Mouse (Mus musculus) gastrocnemius, adult 2 months (tissue): ENCODE results near the gene Zfp335. TPM values are rescaled to one million over a fixed set of nuclear protein-coding genes. Genes with fewer than 3 reads are reported as not detected.
A peak's percentile ranks its signal among the peaks of the same experiment; 100 is the strongest.

Experiments
- DNase-seq: peaks from one replicate; pipeline ENCODE4 v3.0.0; 2022
- H3K27ac ChIP-seq: fragments of 200-600 bp; 2 replicates; pipeline ENCODE4 v1.8.1; 2022; ENCODE audit warnings: mild to moderate bottlenecking
- H3K4me3 ChIP-seq: fragments of 200-600 bp; 2 replicates; pipeline ENCODE4 v1.8.1; 2022; ENCODE audit warnings: mild to moderate bottlenecking, moderate library complexity
- CTCF ChIP-seq: fragments of 200-600 bp; IDR thresholded peaks from 2 replicates; pipeline ENCODE4 v1.8.1; 2022; ENCODE audit warnings: antibody characterized with exemption, mild to moderate bottlenecking, moderate library complexity
- intact Hi-C: fragments of 180-260 bp; cut with DNase I; formaldehyde crosslinking; loops from one replicate; pipeline ENCODE4 v1.15.1; 2025
- total RNA-seq, 2 experiments: library from RNA; stranded (reverse); gene quantifications; 2 replicates each; pipeline ENCODE4 v1.2.3; 2021

The Zfp335 gene
- total RNA-seq, 2 experiments from 2014 or later: 9.7 to 10.5 TPM

DNA sequence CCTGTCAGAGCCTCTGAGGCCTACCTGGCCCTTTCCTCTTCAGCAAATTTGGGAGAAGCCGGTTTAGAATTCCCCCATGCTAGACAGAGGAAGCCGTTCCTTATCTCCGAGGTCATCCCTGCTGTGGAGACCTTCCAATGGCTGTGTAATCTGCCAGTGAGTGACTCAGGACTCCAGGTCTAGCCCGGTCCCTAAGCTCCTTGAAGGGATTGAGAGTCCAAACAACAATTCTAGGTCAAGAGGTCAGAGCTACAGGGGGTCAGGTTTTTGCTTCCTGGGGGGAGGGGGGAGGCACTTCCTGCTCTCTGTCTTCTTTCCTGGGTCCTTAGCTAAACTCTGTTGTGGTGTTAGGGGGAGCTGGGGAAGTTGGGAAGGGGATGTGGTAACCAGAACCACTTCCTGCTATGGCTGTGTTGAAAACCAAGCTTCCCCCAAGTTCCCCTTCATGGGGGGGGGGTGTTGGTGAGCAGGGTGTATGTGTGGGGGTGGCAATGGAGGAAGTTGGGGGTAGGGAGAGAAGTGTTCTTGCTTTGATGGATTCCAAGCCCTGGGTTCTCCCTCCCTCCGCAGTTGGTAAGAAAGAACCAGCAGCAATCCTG is 31.2 kb upstream of the Zfp335 start:
- TF ChIP-seq CTCF: no peak
- no peak for DNase-seq
- Histone ChIP-seq H3K27ac (no peak overlapping the region), H3K4me3 (no peak overlapping the region)
- intact Hi-C loops: no loop called here

DNA sequence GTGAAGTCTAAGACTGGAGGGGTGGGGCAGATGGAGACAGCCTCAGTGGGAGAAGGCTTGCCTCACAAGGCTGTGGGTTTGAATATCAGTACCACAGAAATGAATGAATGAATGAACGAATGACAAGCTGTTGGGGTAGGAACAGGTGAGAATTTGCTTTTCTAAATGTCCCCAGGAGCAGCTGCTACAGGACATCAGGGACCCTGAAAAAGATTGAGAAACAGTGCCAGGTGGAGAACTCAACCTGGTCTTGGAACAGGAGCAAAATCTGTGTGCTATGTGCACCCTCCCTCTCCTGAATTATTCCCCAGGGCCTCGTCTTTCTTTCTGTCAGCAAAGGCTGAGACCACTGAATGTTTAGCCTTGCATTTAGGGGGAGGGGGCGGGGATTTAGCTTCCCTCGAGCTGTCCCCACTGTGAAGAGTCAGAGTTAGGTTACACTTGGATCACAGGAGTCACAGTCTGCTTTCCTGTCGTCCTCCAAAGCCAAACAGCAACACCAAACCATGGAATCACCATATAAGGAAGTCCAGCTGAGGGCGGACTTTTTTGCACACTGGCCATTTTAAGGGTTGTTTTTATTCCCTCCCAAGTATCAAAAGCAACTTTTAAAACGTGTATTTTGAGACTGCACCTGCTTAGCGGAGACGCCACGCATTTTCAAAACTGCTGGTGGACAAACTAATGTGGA is 28.7 kb upstream of the Zfp335 start, which contains the start of gene Mmp9:
TSS of gene Mmp9 (plus strand) at position 641 of the 691 bp plus-strand sequence.
- DNase-seq: no peak
- intact Hi-C loops: no loop called here
- H3K27ac ChIP-seq: no peak within 1 kb of the TSS

DNA sequence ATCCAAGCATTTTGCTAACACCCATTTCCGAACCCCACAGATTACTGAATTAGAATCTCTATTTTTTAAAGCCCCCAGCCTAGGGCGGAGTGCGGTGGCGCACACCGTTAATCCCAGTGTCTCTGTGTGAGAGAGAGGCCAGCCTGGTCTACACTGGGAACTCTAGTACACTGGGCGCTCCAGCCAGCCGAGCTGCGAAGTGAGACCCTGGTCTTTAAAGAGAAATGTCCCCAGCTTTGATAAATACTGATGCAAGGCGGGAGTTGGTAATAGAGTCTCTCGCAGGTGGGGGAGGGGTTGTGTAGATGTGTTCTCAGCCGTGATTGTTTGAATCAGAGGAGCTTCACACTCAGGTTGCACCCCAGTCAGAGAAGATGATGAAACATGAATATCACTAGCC is 27.5 kb upstream of the Zfp335 start:
- DNase-seq: no peak
- Histone ChIP-seq H3K4me3 (peak overlapping the region; percentile 65), H3K27ac (no peak overlapping the region)
- intact Hi-C loops: no loop called here
- no peak for TF ChIP-seq CTCF

More for the DNA sequence above, 28.7 kb upstream of the Zfp335 start, which contains the start of gene Mmp9:
- TF ChIP-seq CTCF: no peak
- no peak within 1 kb of the TSS for H3K4me3 ChIP-seq

DNA sequence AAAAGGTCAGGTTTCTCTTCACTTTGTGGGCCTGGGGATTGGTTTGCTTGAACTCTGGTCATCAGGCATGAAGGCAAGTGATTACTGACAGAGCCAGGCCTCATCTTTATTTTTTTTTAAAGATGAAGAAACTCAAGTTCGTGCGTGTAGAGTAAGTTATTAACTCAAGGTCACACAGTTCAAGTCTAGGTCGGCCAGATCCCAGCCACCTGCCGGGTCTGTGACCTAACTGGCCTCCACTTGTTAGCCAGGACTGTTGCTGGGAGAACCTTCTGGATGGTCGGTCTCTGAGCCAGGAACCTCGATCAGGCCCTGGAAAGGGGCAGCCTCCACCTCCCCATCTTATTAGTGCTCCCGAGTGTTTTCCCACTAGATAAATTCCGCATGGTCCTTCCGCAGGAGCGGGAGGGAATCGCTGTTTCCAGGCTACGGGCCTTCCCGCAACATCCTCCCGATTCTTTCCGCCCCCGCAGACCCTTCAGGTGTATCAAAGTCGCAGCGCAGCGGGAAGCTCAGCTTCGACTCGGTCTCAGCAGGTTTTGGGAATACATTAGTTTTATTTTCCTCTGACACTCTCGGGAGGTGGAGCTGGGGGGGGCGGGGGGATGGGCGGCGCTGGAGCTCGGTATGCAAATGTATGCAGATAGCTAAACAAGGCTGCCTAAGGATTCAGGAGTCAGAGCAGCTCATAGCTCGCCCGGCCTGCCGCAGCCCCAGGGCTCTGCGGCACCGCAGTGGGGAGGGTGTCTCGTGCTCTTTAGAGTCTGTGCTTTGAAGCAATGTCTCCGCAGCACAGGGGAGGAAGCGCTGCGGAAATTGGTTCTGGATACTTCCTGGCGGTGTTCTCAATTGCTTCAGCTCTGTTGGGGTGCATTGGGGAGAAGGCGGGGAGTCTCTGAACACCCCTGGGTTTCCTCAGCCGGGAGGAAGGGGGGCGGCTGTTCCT is 26.9 kb upstream of the Zfp335 start:
- TF ChIP-seq CTCF: no peak
- H3K4me3 ChIP-seq: peak overlapping the region; percentile 65
- DNase-seq: no peak
- intact Hi-C loops: no loop called here
- no peak overlapping the region for H3K27ac ChIP-seq

DNA sequence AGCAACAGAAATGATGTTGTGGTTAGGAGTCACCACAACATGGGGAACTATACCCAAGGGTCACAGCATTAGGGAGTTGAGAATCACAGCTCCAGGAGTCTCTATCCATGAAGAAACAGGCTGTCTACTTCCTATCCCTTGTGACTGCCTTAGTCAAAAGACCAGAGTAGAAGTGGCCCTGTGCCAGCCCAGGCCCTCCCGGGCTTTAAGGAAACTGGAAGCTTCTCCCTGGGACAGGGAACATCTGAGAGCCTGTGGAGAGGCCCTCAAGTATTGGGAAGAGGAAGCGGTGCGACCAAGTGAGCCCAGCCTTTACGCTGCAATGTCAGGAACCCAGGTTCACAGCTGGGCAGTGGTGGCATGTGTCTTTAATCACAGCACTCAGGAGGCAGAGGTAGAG is 24.4 kb upstream of the Zfp335 start:
- DNase-seq: no peak
- intact Hi-C loops: no loop called here

DNA sequence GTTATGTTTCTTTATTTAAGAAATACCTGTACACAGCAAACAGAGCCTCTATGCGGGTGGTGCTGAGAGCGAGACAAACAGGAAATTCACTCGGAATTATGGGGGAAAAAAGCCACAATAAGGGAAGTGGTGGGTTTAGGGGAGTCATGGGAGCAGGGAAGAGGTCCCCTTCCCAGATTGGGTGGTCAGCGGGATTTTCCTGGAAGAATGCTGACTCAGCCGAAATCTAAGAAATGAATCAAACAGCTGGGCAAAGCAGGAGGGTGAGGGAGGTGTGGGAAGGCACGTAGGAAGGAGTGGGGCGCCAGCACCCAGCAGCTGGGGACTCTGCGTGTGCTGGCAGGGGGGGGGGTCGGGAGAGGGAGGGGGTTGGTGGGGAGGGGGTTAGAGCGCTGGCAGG is 22.0 kb upstream of the Zfp335 start:
- intact Hi-C loops: no loop called here
- Histone ChIP-seq H3K27ac (no peak overlapping the region), H3K4me3 (no peak overlapping the region)
- no peak for TF ChIP-seq CTCF
- DNase-seq: no peak

More for the DNA sequence above, 24.4 kb upstream of the Zfp335 start:
- Histone ChIP-seq H3K27ac (no peak overlapping the region), H3K4me3 (no peak overlapping the region)
- no peak for TF ChIP-seq CTCF

DNA sequence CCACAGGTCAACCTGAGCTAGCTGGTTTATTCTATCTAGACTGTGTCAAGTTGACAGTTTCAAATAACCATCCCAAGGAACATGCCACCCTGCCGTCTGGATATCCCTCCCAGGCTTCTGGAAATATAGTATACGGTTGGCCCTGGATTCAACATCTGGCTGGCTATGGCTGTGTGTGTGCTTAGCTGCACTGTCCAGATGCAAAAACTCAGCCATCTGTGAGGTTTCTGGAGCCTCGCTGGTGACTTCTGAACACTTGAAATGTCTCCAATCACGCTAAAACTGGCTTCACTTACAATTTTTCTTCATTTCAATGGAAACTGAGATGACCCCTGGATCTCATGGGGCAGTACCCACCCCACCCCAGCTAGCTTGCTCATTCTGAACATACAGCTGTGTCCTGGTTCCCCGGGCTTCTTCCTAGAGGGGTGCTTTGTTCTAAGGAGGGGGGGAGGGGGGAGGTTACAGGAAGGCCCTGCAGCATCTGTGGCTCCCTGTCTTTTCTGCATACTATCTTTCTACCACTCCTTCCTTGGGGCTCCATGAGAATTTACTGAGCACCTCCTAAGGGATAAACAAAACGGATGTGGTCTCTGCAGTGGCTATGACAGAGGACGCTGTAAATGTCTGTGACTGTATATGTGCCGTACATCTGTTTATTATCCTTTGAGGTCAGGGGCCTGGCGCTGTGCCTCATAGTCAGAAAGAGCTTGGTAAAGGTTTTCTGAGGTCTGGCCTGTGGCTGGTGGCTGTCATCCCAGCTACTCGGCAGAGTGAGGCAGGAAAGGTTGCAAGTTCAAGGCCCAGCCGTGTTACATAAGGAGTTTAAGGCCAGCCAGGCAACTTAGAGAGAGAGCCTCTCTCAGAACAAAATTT is 19.4 kb upstream of the Zfp335 start:
- TF ChIP-seq CTCF: no peak
- intact Hi-C loops: no loop called here
- no peak overlapping the region for H3K27ac ChIP-seq
- no peak overlapping the region for H3K4me3 ChIP-seq
- DNase-seq: no peak

DNA sequence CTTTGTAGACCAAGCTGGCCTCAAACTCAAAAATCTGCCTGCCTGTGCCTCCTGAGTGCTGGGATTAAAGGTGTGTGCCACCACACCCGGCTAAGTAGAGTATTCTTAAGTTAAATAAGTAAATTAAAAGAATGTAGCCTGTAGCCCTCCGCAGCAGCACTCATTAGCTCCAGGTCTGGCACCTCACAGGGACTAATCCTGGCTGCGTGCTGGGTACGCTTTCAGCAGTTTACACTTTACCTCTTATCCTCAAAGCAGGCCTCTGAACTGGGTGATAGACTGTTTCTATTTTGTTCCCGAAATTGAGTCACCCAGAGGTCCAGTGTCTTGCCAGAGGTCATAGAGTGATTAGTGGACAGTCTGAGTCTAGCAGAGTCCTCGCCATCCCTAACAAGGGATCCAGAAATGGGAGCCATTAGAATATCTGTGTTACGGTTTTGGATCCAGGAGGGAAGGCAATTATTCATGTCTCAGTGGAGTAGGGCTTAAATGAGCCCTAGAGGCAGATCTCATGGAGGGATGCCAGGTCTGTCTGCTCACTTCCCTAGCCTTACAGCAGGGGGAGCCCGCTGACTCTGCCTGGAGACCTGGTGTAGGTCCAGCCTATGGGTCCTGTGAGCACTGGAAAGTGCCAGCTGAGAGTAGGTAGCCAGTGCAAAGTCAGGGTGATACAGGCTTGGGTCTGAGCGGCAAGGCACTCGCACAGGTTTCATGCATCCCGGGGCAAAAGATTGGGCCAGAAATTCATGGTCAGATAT is 12.7 kb upstream of the Zfp335 start:
- peak overlapping the region; percentile 29; the same call in 1 of the 2 replicates for H3K27ac ChIP-seq
- peak; percentile 89 for DNase-seq
- no peak overlapping the region for H3K4me3 ChIP-seq
- intact Hi-C loops: no loop called here
- TF ChIP-seq CTCF: peak; percentile 97; the same call in 1 of the 2 replicates

DNA sequence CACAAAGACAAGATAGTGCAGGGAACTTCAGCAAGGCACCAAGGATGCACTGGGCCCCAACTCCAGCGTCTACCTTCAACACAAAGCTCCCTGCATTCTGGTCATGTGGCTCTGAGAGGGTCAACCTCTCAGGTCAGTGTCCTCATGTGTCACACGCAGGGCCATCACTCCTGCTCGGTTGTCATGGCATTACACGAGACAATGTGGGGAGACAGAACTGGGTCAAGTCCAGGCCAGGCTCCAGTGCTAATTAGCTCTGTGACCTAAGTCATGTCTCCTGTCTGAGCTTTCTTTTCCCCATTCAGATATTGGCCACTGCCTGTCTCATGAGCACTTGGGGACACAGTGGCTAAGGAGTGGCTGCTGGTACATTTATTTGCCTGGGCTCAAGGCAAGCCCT is 11.7 kb upstream of the Zfp335 start:
- Histone ChIP-seq H3K4me3 (no peak overlapping the region), H3K27ac (no peak overlapping the region)
- DNase-seq: no peak
- intact Hi-C loops: no loop called here
- no peak for TF ChIP-seq CTCF

DNA sequence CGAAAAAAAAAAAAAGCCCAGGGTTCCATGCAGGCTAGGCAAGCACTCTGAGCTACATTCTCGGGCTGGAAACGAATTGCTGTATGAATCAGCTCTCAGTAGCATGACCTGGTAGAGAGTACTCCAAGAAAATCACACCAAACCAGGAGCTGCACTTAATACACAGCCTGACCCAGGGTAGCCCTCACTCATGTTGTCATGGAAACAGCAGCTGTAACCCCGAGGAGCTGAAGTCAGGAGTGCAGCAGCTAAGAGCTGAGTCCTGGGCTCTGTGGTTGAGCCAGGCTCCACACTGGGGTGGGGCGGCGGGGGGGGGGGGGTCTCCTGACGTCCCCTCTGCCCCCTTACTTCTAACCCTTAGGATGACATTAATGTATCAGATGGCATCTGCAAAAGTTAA is 10.4 kb upstream of the Zfp335 start:
- intact Hi-C loops: no loop called here
- H3K27ac ChIP-seq: no peak overlapping the region
- H3K4me3 ChIP-seq: no peak overlapping the region
- DNase-seq: no peak
- TF ChIP-seq CTCF: no peak

DNA sequence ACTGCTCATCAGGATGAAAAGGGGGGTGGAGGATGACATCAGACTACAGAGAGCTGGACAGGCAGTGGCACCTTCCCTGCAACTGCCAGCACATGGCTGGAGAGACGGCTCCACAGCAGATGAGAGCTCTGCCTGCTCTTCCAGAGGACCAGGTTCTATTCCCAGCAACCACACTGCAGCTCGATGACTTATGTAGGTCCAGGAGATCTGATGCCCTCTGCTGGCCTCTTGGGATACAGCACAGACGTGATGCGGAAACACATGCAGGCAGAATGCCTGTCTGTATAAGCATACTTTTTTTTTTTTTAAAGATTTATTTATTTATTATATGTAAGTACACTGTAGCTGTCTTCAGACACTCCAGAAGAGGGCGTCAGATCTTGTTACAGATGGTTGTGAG is 6.8 kb upstream of the Zfp335 start:
- TF ChIP-seq CTCF: peak; percentile 52
- H3K27ac ChIP-seq: no peak overlapping the region
- intact Hi-C loops: loop anchor here (5.0 kb wide), 1 partner anchor 99 kb away; no protein-coding TSS in a partner anchor
- DNase-seq: no peak
- no peak overlapping the region for H3K4me3 ChIP-seq
